Mouse (Mus musculus): Measurements from ENCODE around the gene Gm37240. TPM values are rescaled to one million over a fixed set of nuclear protein-coding genes. Genes with fewer than 3 reads are reported as not detected.
A peak's percentile ranks its signal among the peaks of the same experiment; 100 is the strongest.

Gene Gm37240
- polyA plus RNA-seq, 1 experiment from 2014 or later: 18.1 TPM

- Histone ChIP-seq H3K4me1 (replicated peaks; ENCODE audit: control insufficient read depth, insufficient read depth) (no peaks in the 10 kb centered on the region), H3K36me3 (ENCODE audit: control insufficient read depth, insufficient read depth, low read length) (no peaks in the 10 kb centered on the region), H3K27me3 (ENCODE audit: control insufficient read depth, insufficient read depth, low read length) (no peaks in the 10 kb centered on the region), H3K27ac (replicated peaks) (no peak overlapping the region), H3K9ac (ENCODE audit: low read length) (no peak overlapping the region), H3K9me3 (ENCODE audit: control insufficient read depth, low read length) (no peaks in the 10 kb centered on the region), H3K4me2 (replicated peaks; ENCODE audit: low read depth) (no peak overlapping the region), H3K4me3 (ENCODE audit: low read depth, low read length) (no peak overlapping the region)
- DNase-seq (ENCODE audit: low spot score) (no peak), ATAC-seq (ENCODE audit: low FRiP score, low TSS enrichment) (no peak)
- TF ChIP-seq CTCF (IDR thresholded peaks at IDR 0.05; ENCODE audit: low read depth): no peak
- TF ChIP-seq EP300 (optimal IDR thresholded peaks at IDR 0.05): no peak
- 84% methylated on average over 6 of the region's 6 CpGs for WGBS
Observed at GRCm38 (mm10) chr3:85553731-85554277, 333.5 kb downstream of the Gm37240 start.

GRCm38 (mm10) chr3:85551352-85551751 lies 336.0 kb downstream of the Gm37240 start:
- DNase-seq (ENCODE audit: low spot score): peak; percentile 20
- 61% methylated on average over 2 of the region's 2 CpGs for WGBS
- no peak overlapping the region for H3K4me3 ChIP-seq (ENCODE audit: low read depth, low read length)
- no peaks in the 10 kb centered on the region for H3K4me1 ChIP-seq (replicated peaks; ENCODE audit: control insufficient read depth, insufficient read depth)
- no peak overlapping the region for H3K9ac ChIP-seq (ENCODE audit: low read length)
- H3K27me3 ChIP-seq (ENCODE audit: control insufficient read depth, insufficient read depth, low read length): no peaks in the 10 kb centered on the region
- no peaks in the 10 kb centered on the region for H3K36me3 ChIP-seq (ENCODE audit: control insufficient read depth, insufficient read depth, low read length)
- ATAC-seq (ENCODE audit: low FRiP score, low TSS enrichment): no peak
- no peaks in the 10 kb centered on the region for H3K9me3 ChIP-seq (ENCODE audit: control insufficient read depth, low read length)
- no peak overlapping the region for H3K27ac ChIP-seq (replicated peaks)
- no peak overlapping the region for H3K4me2 ChIP-seq (replicated peaks; ENCODE audit: low read depth)
- TF ChIP-seq CTCF (IDR thresholded peaks at IDR 0.05; ENCODE audit: low read depth) (no peak), EP300 (optimal IDR thresholded peaks at IDR 0.05) (no peak)

- WGBS: 53% methylated on average over 4 of the region's 4 CpGs
- no peaks in the 10 kb centered on the region for H3K4me1 ChIP-seq (replicated peaks; ENCODE audit: control insufficient read depth, insufficient read depth)
- H3K9me3 ChIP-seq (ENCODE audit: control insufficient read depth, low read length): no peaks in the 10 kb centered on the region
- ATAC-seq (ENCODE audit: low FRiP score, low TSS enrichment): no peak
- H3K27me3 ChIP-seq (ENCODE audit: control insufficient read depth, insufficient read depth, low read length): no peaks in the 10 kb centered on the region
- no peak for DNase-seq (ENCODE audit: low spot score)
- no peak overlapping the region for H3K27ac ChIP-seq (replicated peaks)
- TF ChIP-seq EP300 (optimal IDR thresholded peaks at IDR 0.05): no peak
- no peak for TF ChIP-seq CTCF (IDR thresholded peaks at IDR 0.05; ENCODE audit: low read depth)
- H3K4me3 ChIP-seq (ENCODE audit: low read depth, low read length): no peak overlapping the region
- H3K4me2 ChIP-seq (replicated peaks; ENCODE audit: low read depth): no peak overlapping the region
- no peak overlapping the region for H3K9ac ChIP-seq (ENCODE audit: low read length)
- H3K36me3 ChIP-seq (ENCODE audit: control insufficient read depth, insufficient read depth, low read length): no peaks in the 10 kb centered on the region
Observed at GRCm38 (mm10) chr3:85550312-85550711, 337.0 kb downstream of the Gm37240 start.

- no peaks in the 10 kb centered on the region for H3K9me3 ChIP-seq (ENCODE audit: control insufficient read depth, low read length)
- no peak overlapping the region for H3K4me2 ChIP-seq (replicated peaks; ENCODE audit: low read depth)
- H3K27ac ChIP-seq (replicated peaks): no peak overlapping the region
- DNase-seq (ENCODE audit: low spot score) (no peak), ATAC-seq (ENCODE audit: low FRiP score, low TSS enrichment) (no peak)
- TF ChIP-seq EP300 (optimal IDR thresholded peaks at IDR 0.05) (no peak), CTCF (IDR thresholded peaks at IDR 0.05; ENCODE audit: low read depth) (peak; percentile 63)
- H3K9ac ChIP-seq (ENCODE audit: low read length): no peak overlapping the region
- no peaks in the 10 kb centered on the region for H3K36me3 ChIP-seq (ENCODE audit: control insufficient read depth, insufficient read depth, low read length)
- no peaks in the 10 kb centered on the region for H3K27me3 ChIP-seq (ENCODE audit: control insufficient read depth, insufficient read depth, low read length)
- 47% methylated on average over 2 of the region's 2 CpGs for WGBS
- no peak overlapping the region for H3K4me3 ChIP-seq (ENCODE audit: low read depth, low read length)
- H3K4me1 ChIP-seq (replicated peaks; ENCODE audit: control insufficient read depth, insufficient read depth): no peaks in the 10 kb centered on the region
Observed at GRCm38 (mm10) chr3:85543652-85544051, 343.7 kb downstream of the Gm37240 start.

- 45% methylated on average over 3 of the region's 3 CpGs for WGBS
- Histone ChIP-seq H3K27me3 (ENCODE audit: control insufficient read depth, insufficient read depth, low read length) (no peaks in the 10 kb centered on the region), H3K4me2 (replicated peaks; ENCODE audit: low read depth) (no peak overlapping the region), H3K27ac (replicated peaks) (no peak overlapping the region), H3K9me3 (ENCODE audit: control insufficient read depth, low read length) (no peaks in the 10 kb centered on the region), H3K4me3 (ENCODE audit: low read depth, low read length) (no peak overlapping the region), H3K36me3 (ENCODE audit: control insufficient read depth, insufficient read depth, low read length) (no peaks in the 10 kb centered on the region), H3K9ac (ENCODE audit: low read length) (no peak overlapping the region), H3K4me1 (replicated peaks; ENCODE audit: control insufficient read depth, insufficient read depth) (no peaks in the 10 kb centered on the region)
- TF ChIP-seq EP300 (optimal IDR thresholded peaks at IDR 0.05): no peak
- TF ChIP-seq CTCF (IDR thresholded peaks at IDR 0.05; ENCODE audit: low read depth): no peak
- DNase-seq (ENCODE audit: low spot score) (no peak), ATAC-seq (ENCODE audit: low FRiP score, low TSS enrichment) (no peak)
Observed at GRCm38 (mm10) chr3:85542765-85543164, 344.6 kb downstream of the Gm37240 start.

GRCm38 (mm10) chr3:85535621-85536520 lies 351.4 kb downstream of the Gm37240 start:
- no peaks in the 10 kb centered on the region for H3K27me3 ChIP-seq (ENCODE audit: control insufficient read depth, insufficient read depth, low read length)
- no peaks in the 10 kb centered on the region for H3K9me3 ChIP-seq (ENCODE audit: control insufficient read depth, low read length)
- no peak overlapping the region for H3K9ac ChIP-seq (ENCODE audit: low read length)
- no peaks in the 10 kb centered on the region for H3K4me1 ChIP-seq (replicated peaks; ENCODE audit: control insufficient read depth, insufficient read depth)
- WGBS: 60% methylated on average over 11 of the region's 11 CpGs
- TF ChIP-seq EP300 (optimal IDR thresholded peaks at IDR 0.05) (no peak), CTCF (IDR thresholded peaks at IDR 0.05; ENCODE audit: low read depth) (no peak)
- DNase-seq (ENCODE audit: low spot score) (no peak), ATAC-seq (ENCODE audit: low FRiP score, low TSS enrichment) (no peak)
- H3K4me2 ChIP-seq (replicated peaks; ENCODE audit: low read depth): no peak overlapping the region
- no peaks in the 10 kb centered on the region for H3K36me3 ChIP-seq (ENCODE audit: control insufficient read depth, insufficient read depth, low read length)
- H3K27ac ChIP-seq (replicated peaks): no peak overlapping the region
- no peak overlapping the region for H3K4me3 ChIP-seq (ENCODE audit: low read depth, low read length)
